Mouse (Mus musculus) thymus, adult 2 months (tissue): Measurements from ENCODE around the gene Zfp553. TPM values are rescaled to one million over a fixed set of nuclear protein-coding genes. Genes with fewer than 3 reads are reported as not detected.

Experiments
- DNase-seq: peaks from one replicate; pipeline ENCODE4 v3.0.0; 2021
- H3K27ac ChIP-seq: fragments of 200-500 bp; 2 replicates; pipeline ENCODE4 v1.5.1; 2012; ENCODE audit warnings: low read length, control low read depth; ENCODE audit not compliant: control insufficient read depth, insufficient read depth
- H3K27me3 ChIP-seq: fragments of 200-500 bp; 2 replicates; pipeline ENCODE4 v1.6.1; 2012; ENCODE audit warnings: mild to moderate bottlenecking, low read length, moderate library complexity, mixed read lengths; ENCODE audit not compliant: control insufficient read depth, insufficient read depth
- H3K36me3 ChIP-seq: fragments of 200-500 bp; 2 replicates; pipeline ENCODE4 v1.6.1; 2012; ENCODE audit warnings: mild to moderate bottlenecking, low read length, moderate library complexity; ENCODE audit not compliant: control insufficient read depth, insufficient read depth
- H3K4me1 ChIP-seq: fragments of 200-500 bp; replicated peaks from 2 replicates; pipeline ENCODE4 v1.6.1; 2012; ENCODE audit warnings: low read length; ENCODE audit not compliant: control insufficient read depth, insufficient read depth
- H3K4me3 ChIP-seq: fragments of 200-500 bp; 2 replicates; pipeline ENCODE4 v1.5.1; 2012; ENCODE audit warnings: mild to moderate bottlenecking, low read length, control low read depth, moderate library complexity; ENCODE audit not compliant: control insufficient read depth, insufficient read depth
- CTCF ChIP-seq: fragments of 200-500 bp; IDR thresholded peaks from 2 replicates; pipeline ENCODE4 v1.5.1; 2012; ENCODE audit warnings: mild to moderate bottlenecking, control low read depth, low read length, moderate library complexity, borderline replicate concordance; ENCODE audit not compliant: control insufficient read depth, poor library complexity, insufficient read depth; ENCODE audit errors: extremely low read depth
- POLR2A ChIP-seq: fragments of 200-500 bp; IDR thresholded peaks from 2 replicates; pipeline ENCODE4 v1.6.1; 2012; ENCODE audit warnings: mild to moderate bottlenecking, low read length, control low read depth, moderate library complexity; ENCODE audit not compliant: control insufficient read depth, poor library complexity, insufficient read depth; ENCODE audit errors: extremely low read depth
- WGBS: fragments of 180-500 bp; shearing (Covaris S2); methylation state at CpG from one replicate; pipeline ENCODE4 v1.1.7; 2018; 5-methylcytosine and 5-hydroxymethylcytosine counted together
- polyA plus RNA-seq: library from polyadenylated mRNA; depleted of rRNA; stranded (reverse); fragments of >200 nt; gene quantifications from 2 replicates; pipeline ENCODE4 v1.2.3, GENCODE M21; 2012

The Zfp553 gene
- polyA plus RNA-seq, 1 experiment: 30.4 TPM

DNA sequence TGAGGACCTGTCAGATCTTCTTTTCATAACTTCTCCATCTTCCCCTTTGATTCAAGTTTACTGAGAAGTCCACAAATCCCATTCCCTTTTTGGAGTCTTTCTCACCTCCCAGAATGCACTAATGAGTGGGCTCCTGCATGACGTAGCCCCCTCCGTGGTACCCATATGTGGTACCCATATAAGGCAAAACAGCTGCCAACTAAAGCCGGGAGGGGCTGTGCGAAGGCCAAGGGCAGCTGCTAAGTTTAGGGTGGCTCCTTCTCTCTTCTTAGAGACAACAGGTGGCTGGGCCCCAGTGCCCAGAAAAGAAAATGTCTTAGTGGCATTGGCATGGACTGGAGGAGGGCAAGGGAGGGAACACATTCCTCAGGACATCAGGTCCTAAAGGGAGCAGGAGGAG, 22.6 kb upstream of the Zfp553 start:
- Histone ChIP-seq H3K27ac (peak overlapping the region; percentile 89), H3K4me1 (peaks cover 52% of the 10 kb centered on the region), H3K36me3 (peaks cover 14% of the 10 kb centered on the region), H3K4me3 (no peak overlapping the region), H3K27me3 (no peaks in the 10 kb centered on the region)
- WGBS: 20% methylated on average over 4 of the region's 4 CpGs
- peak; percentile 44 for DNase-seq
- no peak for TF ChIP-seq POLR2A
- no peak for TF ChIP-seq CTCF

GRCm38 (mm10) chr7:127211014-127211745, 21.7 kb upstream of the Zfp553 start:
- peak overlapping the region; percentile 72 for H3K27ac ChIP-seq
- no peaks in the 10 kb centered on the region for H3K27me3 ChIP-seq
- H3K36me3 ChIP-seq: peaks cover 14% of the 10 kb centered on the region
- WGBS: 15% methylated on average over 5 of the region's 5 CpGs
- H3K4me1 ChIP-seq: peaks cover 57% of the 10 kb centered on the region
- no peak for TF ChIP-seq POLR2A
- no peak for TF ChIP-seq CTCF
- H3K4me3 ChIP-seq: no peak overlapping the region
- DNase-seq: peak; percentile 30

DNA sequence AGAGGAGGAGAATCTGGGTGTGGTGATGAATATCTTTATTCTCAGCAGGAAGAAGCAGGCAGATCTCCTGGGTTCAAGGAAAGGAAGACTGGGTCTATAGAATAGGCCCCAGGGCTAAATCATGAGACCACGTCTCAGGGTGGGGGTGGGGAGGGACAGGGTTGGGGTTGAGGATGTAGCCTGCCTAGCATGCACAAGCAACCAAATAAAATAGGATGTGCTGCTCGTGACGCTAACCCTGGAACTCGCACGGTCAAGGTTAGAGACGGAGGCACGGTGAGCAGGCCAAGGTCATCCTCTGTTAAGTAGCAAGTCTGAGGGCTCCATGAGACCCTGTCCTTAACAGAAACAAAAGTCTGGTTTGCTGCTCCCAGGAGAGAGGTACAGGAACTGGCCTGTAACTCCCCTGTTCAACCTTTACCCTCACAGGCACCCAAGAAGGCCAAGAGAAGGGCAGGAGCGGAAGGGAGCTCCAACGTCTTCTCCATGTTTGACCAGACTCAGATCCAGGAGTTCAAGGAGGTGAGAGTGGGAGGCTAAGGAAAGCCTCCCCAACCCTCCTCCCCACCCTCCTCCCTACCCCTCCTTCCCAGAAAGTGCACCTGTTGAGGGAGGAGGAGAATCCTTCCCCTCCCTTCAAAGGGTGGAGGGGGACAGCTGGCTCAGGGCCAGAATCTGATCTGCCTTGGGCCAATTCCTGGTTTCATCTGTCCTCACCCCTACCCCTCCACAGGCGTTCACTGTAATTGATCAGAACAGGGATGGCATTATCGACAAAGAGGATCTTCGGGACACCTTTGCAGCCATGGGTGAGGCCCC, 20.2 kb upstream of the Zfp553 start:
- no peak for DNase-seq
- Histone ChIP-seq H3K4me3 (no peak overlapping the region), H3K27me3 (no peaks in the 10 kb centered on the region), H3K4me1 (peaks cover 54% of the 10 kb centered on the region), H3K27ac (no peak overlapping the region), H3K36me3 (peaks cover 14% of the 10 kb centered on the region)
- TF ChIP-seq POLR2A (no peak), CTCF (no peak)
- 90% methylated on average over 12 of the region's 12 CpGs for WGBS

DNA sequence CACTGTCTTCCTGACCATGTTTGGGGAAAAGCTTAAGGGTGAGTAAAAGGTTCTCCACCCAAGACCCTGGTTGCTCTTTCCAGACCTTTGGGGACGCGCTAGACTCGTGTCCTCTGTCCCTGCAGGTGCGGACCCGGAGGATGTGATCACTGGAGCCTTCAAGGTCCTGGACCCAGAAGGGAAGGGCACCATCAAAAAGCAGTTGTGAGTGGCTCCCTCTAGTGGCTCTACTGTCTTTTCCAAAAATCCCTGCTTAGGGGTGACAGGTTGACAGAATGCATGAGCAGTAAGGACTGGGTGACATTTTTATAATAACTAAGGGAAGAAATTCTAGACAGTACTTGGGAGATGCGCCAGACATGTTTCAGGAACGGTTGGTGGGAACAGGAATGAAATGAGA, 19.4 kb upstream of the Zfp553 start:
- H3K4me3 ChIP-seq: no peak overlapping the region
- TF ChIP-seq CTCF (0 out of 2 replicates have a peak, but pooled peaks have one; percentile 55), POLR2A (no peak)
- peaks cover 55% of the 10 kb centered on the region for H3K4me1 ChIP-seq
- no peaks in the 10 kb centered on the region for H3K27me3 ChIP-seq
- peaks cover 14% of the 10 kb centered on the region for H3K36me3 ChIP-seq
- 61% methylated on average over 7 of the region's 7 CpGs for WGBS
- no peak overlapping the region for H3K27ac ChIP-seq
- peak; percentile 46 for DNase-seq

GRCm38 (mm10) chr7:127213930-127214329, 18.9 kb upstream of the Zfp553 start:
- Histone ChIP-seq H3K4me3 (no peak overlapping the region), H3K27me3 (no peaks in the 10 kb centered on the region), H3K4me1 (peaks cover 58% of the 10 kb centered on the region), H3K36me3 (peaks cover 14% of the 10 kb centered on the region), H3K27ac (no peak overlapping the region)
- TF ChIP-seq POLR2A: no peak
- TF ChIP-seq CTCF: no peak
- 88% methylated on average over 12 of the region's 12 CpGs for WGBS
- no peak for DNase-seq

- no peak overlapping the region for H3K27ac ChIP-seq
- no peak overlapping the region for H3K4me3 ChIP-seq
- H3K4me1 ChIP-seq: peaks cover 64% of the 10 kb centered on the region
Measured at GRCm38 (mm10) chr7:127214521-127214920, 18.3 kb upstream of the Zfp553 start.

More at GRCm38 (mm10) chr7:127214521-127214920, 18.3 kb upstream of the Zfp553 start:
- TF ChIP-seq CTCF (no peak), POLR2A (no peak)
- H3K27me3 ChIP-seq: no peaks in the 10 kb centered on the region
- DNase-seq: no peak
- 93% methylated on average over 21 of the region's 21 CpGs for WGBS
- peaks cover 14% of the 10 kb centered on the region for H3K36me3 ChIP-seq
